Mouse (Mus musculus) thymus, postnatal 4 days (tissue): ENCODE measurements at regions not wholly inside any gene's neighbourhood (a gene's known extent, or its start where the extent isn't known, plus 50 kb on each side); places are given as distances from the start of the nearest gene placed in this dataset.

ENCODE experiments used
- DNase-seq: peaks from one replicate; pipeline ENCODE4 v3.0.0; 2021

- peak; percentile 71 for DNase-seq
These were observed 221.2 kb downstream of the Myh15 start for GRCm38 (mm10) chr16:49278478-49278877.

- DNase-seq: no peak
These were observed 230.9 kb downstream of the Myh15 start for GRCm38 (mm10) chr16:49288096-49288714.

- DNase-seq: no peak
These were observed 232.2 kb downstream of the Myh15 start for GRCm38 (mm10) chr16:49289200-49290079.

- DNase-seq: no peak
These were observed 246.5 kb downstream of the Myh15 start for GRCm38 (mm10) chr16:49303612-49304307.

GRCm38 (mm10) chr16:49304354-49304753, 247.1 kb downstream of the Myh15 start:
- DNase-seq: no peak

- no peak for DNase-seq
These were observed 259.8 kb downstream of the Myh15 start for GRCm38 (mm10) chr16:49317061-49317460.

GRCm38 (mm10) chr16:49319047-49319678, 261.9 kb downstream of the Myh15 start:
- DNase-seq: no peak

GRCm38 (mm10) chr16:49319774-49320173, 262.5 kb downstream of the Myh15 start:
- DNase-seq: no peak

GRCm38 (mm10) chr16:49321951-49322350, 264.7 kb downstream of the Myh15 start:
- no peak for DNase-seq

GRCm38 (mm10) chr16:49330725-49331386, 273.6 kb downstream of the Myh15 start:
- no peak for DNase-seq

GRCm38 (mm10) chr16:49332107-49332722, 274.9 kb downstream of the Myh15 start:
- DNase-seq: no peak

GRCm38 (mm10) chr16:49335916-49336315, 278.6 kb downstream of the Myh15 start:
- no peak for DNase-seq

GRCm38 (mm10) chr16:49337948-49338347, 280.7 kb downstream of the Myh15 start:
- no peak for DNase-seq

GRCm38 (mm10) chr16:49358404-49358803, 301.1 kb downstream of the Myh15 start:
- DNase-seq: no peak

- no peak for DNase-seq
These were observed 304.4 kb downstream of the Myh15 start for GRCm38 (mm10) chr16:49361731-49362130.

- DNase-seq: no peak
These were observed 312.2 kb downstream of the Myh15 start for GRCm38 (mm10) chr16:49369450-49369849.

GRCm38 (mm10) chr16:49375108-49375507, 317.8 kb downstream of the Myh15 start:
- no peak for DNase-seq

- DNase-seq: no peak
These were observed 320.0 kb upstream of the Ift57 start for GRCm38 (mm10) chr16:49378917-49379473.

GRCm38 (mm10) chr16:49388135-49388534, 310.9 kb upstream of the Ift57 start:
- DNase-seq: no peak

- no peak for DNase-seq
These were observed 290.9 kb upstream of the Ift57 start for GRCm38 (mm10) chr16:49407956-49408795.

- DNase-seq: no peak
These were observed 289.8 kb upstream of the Ift57 start for GRCm38 (mm10) chr16:49409235-49409634.
